Mouse (Mus musculus): Measurements from ENCODE around the gene Wdr17.
"Not testable (repeated sequence)": the region's sequence is repeated elsewhere in the genome, so short reads cannot be mapped to it uniquely, and the experiment has no call there.

Wdr17 gene

GRCm38 (mm10) chr8:54791858-54792698 lies 94.9 kb downstream of the Wdr17 start:
- DNase-seq (ENCODE audit: low spot score in 2 of 2): no peak

- DNase-seq (ENCODE audit: low spot score in 2 of 2): peak; percentile 63 to 66
Measured at GRCm38 (mm10) chr8:54780134-54780942, 106.6 kb downstream of the Wdr17 start.

GRCm38 (mm10) chr8:54779317-54780133 lies 107.5 kb downstream of the Wdr17 start:
- peak; percentile 8 to 17 for DNase-seq (ENCODE audit: low spot score in 2 of 2)

GRCm38 (mm10) chr8:54777012-54777411 lies 110.0 kb downstream of the Wdr17 start:
- DNase-seq (ENCODE audit: low spot score in 2 of 2): no peak

GRCm38 (mm10) chr8:54776241-54776640 lies 110.7 kb downstream of the Wdr17 start:
- DNase-seq (ENCODE audit: low spot score in 2 of 2): no peak

GRCm38 (mm10) chr8:54757646-54758045 lies 129.3 kb downstream of the Wdr17 start:
- DNase-seq (ENCODE audit: low spot score in 2 of 2): no peak

- no peak for DNase-seq (ENCODE audit: low spot score in 2 of 2)
Measured at GRCm38 (mm10) chr8:54736660-54737312, 150.2 kb downstream of the Wdr17 start.

GRCm38 (mm10) chr8:54724668-54725035 lies 162.3 kb downstream of the Wdr17 start:
- no peak for DNase-seq (ENCODE audit: low spot score in 2 of 2)

- peak; percentile 90 to 94 for DNase-seq (ENCODE audit: low spot score in 2 of 2)
Measured at GRCm38 (mm10) chr8:54723976-54724667, 162.9 kb downstream of the Wdr17 start.

- no peak for DNase-seq (ENCODE audit: low spot score in 2 of 2)
Measured at GRCm38 (mm10) chr8:54718515-54718914, 168.5 kb downstream of the Wdr17 start.

- no peak for DNase-seq (ENCODE audit: low spot score in 2 of 2)
Measured at GRCm38 (mm10) chr8:54705743-54706142, 181.2 kb downstream of the Wdr17 start.

- no peak for DNase-seq (ENCODE audit: low spot score in 2 of 2)
Measured at GRCm38 (mm10) chr8:54671806-54672205, 215.2 kb downstream of the Wdr17 start.

GRCm38 (mm10) chr8:54667756-54668155 lies 219.2 kb downstream of the Wdr17 start:
- DNase-seq (ENCODE audit: low spot score in 2 of 2): peak in 1 of 2 experiments; percentile 14

- peak in 1 of 2 experiments; percentile 38 for DNase-seq (ENCODE audit: low spot score in 2 of 2)
Measured at GRCm38 (mm10) chr8:54660675-54661074, 226.3 kb downstream of the Wdr17 start.

- no peak for DNase-seq (ENCODE audit: low spot score in 2 of 2)
Measured at GRCm38 (mm10) chr8:54659703-54660102, 227.3 kb downstream of the Wdr17 start.

GRCm38 (mm10) chr8:54638634-54639033 lies 248.3 kb downstream of the Wdr17 start:
- no peak for DNase-seq (ENCODE audit: low spot score in 2 of 2)

GRCm38 (mm10) chr8:54616710-54617109 lies 270.3 kb downstream of the Wdr17 start:
- not testable (repeated sequence) for DNase-seq (ENCODE audit: low spot score in 2 of 2)

- no peak for DNase-seq (ENCODE audit: low spot score in 2 of 2)
Measured at GRCm38 (mm10) chr8:54610238-54610637, 276.7 kb downstream of the Wdr17 start.

GRCm38 (mm10) chr8:54609336-54609735 lies 277.6 kb downstream of the Wdr17 start:
- DNase-seq (ENCODE audit: low spot score in 2 of 2): no peak

GRCm38 (mm10) chr8:54603440-54603839 lies 283.5 kb downstream of the Wdr17 start:
- no peak for DNase-seq (ENCODE audit: low spot score in 2 of 2)

All from frontal cortex, postnatal 10 days (tissue).